Mouse (Mus musculus) embryonic facial prominence, embryonic 11.5 days (tissue): ENCODE measurements around the gene Tnni3k. TPM values are rescaled to one million over a fixed set of nuclear protein-coding genes. Genes with fewer than 3 reads are reported as not detected.

Source experiments
- ATAC-seq: fragments of 200-750 bp; cut with Nextera tagmentation; replicated peaks from 2 replicates; pipeline ENCODE4 v1.8.0; 2017; ENCODE audit warnings: low read depth; ENCODE audit not compliant: insufficient number of reproducible peaks, low FRiP score, low TSS enrichment
- DNase-seq: peaks from one replicate; pipeline ENCODE4 v3.0.0-alpha.2; 2015; ENCODE audit warnings: low spot score
- H3K27ac ChIP-seq: fragments of 300-500 bp; sonication (generic); replicated peaks from 2 replicates; pipeline ENCODE4 v1.5.1; 2014; ENCODE audit warnings: mild to moderate bottlenecking, low read depth, low read length, control low read depth
- H3K27me3 ChIP-seq: fragments of 300-500 bp; sonication (generic); 2 replicates; pipeline ENCODE4 v1.6.1; 2014; ENCODE audit warnings: mild to moderate bottlenecking, low read length, moderate library complexity, mixed read lengths; ENCODE audit not compliant: control insufficient read depth, insufficient read depth
- H3K36me3 ChIP-seq: fragments of 300-500 bp; sonication (generic); replicated peaks from 2 replicates; pipeline ENCODE4 v1.6.1; 2014; ENCODE audit warnings: low read depth, mild to moderate bottlenecking, low read length, moderate library complexity, mixed read lengths; ENCODE audit not compliant: control insufficient read depth, insufficient read depth
- H3K4me1 ChIP-seq: fragments of 300-500 bp; sonication (generic); 2 replicates; pipeline ENCODE4 v1.6.1; 2014; ENCODE audit warnings: low read length, mixed read lengths; ENCODE audit not compliant: control insufficient read depth, insufficient read depth
- H3K4me2 ChIP-seq: fragments of 300-500 bp; sonication (generic); 2 replicates; pipeline ENCODE4 v1.6.1; 2014; ENCODE audit warnings: low read depth, mild to moderate bottlenecking, control low read depth, low read length, moderate library complexity
- H3K4me3 ChIP-seq: fragments of 300-500 bp; sonication (generic); 2 replicates; pipeline ENCODE4 v1.5.1; 2014; ENCODE audit warnings: low read depth, low read length, control low read depth
- H3K9ac ChIP-seq: fragments of 300-500 bp; sonication (generic); replicated peaks from 2 replicates; pipeline ENCODE4 v1.6.1; 2014; ENCODE audit warnings: mild to moderate bottlenecking, control low read depth, low read length
- H3K9me3 ChIP-seq: fragments of 300-500 bp; sonication (generic); replicated peaks from 2 replicates; pipeline ENCODE4 v1.6.1; 2016; ENCODE audit warnings: mild to moderate bottlenecking, low read length, inconsistent platforms, mixed read lengths; ENCODE audit not compliant: control insufficient read depth
- WGBS: fragments of 180-500 bp; shearing (Covaris S2); extraction: QIAGEN DNeasy Blood & Tissue Kit; methylation state at CpG from one replicate; pipeline ENCODE4 v1.1.7; 2014; 5-methylcytosine and 5-hydroxymethylcytosine counted together
- polyA plus RNA-seq: library from polyadenylated mRNA; unstranded; fragments of >200 nt; fragmentation: Nextera tagmentation; extraction: Ambion mirVana; gene quantifications from 2 replicates; pipeline ENCODE4 v1.2.1, GENCODE M21; 2014

Gene Tnni3k
- polyA plus RNA-seq, 1 experiment from 2014 or later, result not detected

DNA sequence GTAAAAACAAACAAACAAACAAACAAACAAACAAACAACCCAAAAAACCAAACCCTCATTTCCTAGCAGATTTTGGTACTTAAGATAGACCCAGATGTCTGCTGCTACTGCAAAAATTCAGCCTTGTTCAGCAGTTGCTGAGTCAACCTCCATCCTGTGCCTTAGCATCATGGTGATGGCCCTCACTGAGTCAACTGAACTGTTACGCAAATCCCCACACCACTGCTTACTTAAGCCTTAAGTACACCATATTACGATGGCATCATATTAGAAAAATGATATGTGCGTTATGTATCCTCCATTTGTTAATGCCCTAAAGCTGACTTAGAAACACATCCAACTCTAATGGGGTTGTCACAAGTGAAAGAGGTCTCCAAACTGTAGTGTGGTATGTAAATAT is 300.0 kb downstream of the Tnni3k start:
- WGBS, result 95% methylated on average over 3 of the region's 3 CpGs
- Histone ChIP-seq H3K9me3 (no peaks in the 10 kb centered on the region), H3K4me1 (no peaks in the 10 kb centered on the region), H3K4me3 (no peak overlapping the region), H3K27me3 (no peaks in the 10 kb centered on the region), H3K36me3 (no peaks in the 10 kb centered on the region), H3K9ac (no peak overlapping the region), H3K27ac (no peak overlapping the region), H3K4me2 (no peak overlapping the region)
- ATAC-seq, result no peak
- DNase-seq, result no peak

DNA sequence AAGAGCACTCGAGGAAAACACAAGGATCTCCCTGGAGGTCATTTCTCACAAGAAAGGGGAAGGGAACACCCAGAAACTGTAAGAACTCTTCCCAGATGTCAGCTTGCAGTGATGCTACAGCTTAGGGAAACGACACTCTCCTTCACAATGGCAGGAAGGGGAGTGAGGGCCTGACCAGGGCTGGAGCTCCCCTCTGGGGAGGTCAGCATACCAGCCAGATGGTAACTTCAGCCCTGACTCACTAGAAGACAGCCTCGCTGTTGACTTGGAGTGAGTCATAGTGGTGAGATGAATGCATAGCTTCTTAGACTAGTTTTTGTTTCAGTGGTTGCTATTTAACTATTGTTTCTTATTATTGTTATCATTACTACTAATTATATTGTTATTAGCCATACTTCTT is 300.7 kb downstream of the Tnni3k start:
- ATAC-seq (no peak), DNase-seq (no peak)
- WGBS, result 28% methylated on average over 3 of the region's 3 CpGs
- Histone ChIP-seq H3K36me3 (no peaks in the 10 kb centered on the region), H3K27me3 (no peaks in the 10 kb centered on the region), H3K4me1 (no peaks in the 10 kb centered on the region), H3K4me3 (no peak overlapping the region), H3K4me2 (no peak overlapping the region), H3K9me3 (no peaks in the 10 kb centered on the region), H3K9ac (no peak overlapping the region), H3K27ac (no peak overlapping the region)

DNA sequence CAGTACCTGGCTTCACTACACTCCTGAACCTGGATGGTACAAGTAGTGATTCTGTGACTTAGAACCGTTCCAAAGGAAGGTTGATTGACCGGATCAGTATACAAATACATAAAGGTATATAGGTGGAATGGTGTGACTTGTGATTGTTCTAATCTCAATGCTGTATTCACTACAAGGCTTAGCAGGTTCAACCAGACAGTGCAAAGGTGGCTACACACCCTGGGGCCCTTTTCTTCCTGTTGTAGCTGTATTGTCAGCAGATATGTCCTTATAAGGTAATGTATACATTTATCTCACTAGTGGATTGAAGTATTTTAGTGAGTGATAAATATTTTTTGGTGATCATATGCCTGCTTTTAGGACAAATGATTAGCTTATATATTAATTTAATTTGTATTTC is 310.9 kb downstream of the Tnni3k start:
- H3K9me3 ChIP-seq, result no peaks in the 10 kb centered on the region
- no peak overlapping the region for H3K4me3 ChIP-seq
- no peak overlapping the region for H3K9ac ChIP-seq
- H3K4me1 ChIP-seq, result no peaks in the 10 kb centered on the region
- H3K27me3 ChIP-seq, result no peaks in the 10 kb centered on the region
- no peak for ATAC-seq
- WGBS, result 92% methylated on average over 2 of the region's 2 CpGs
- no peak overlapping the region for H3K27ac ChIP-seq
- DNase-seq, result no peak
- no peak overlapping the region for H3K4me2 ChIP-seq
- no peaks in the 10 kb centered on the region for H3K36me3 ChIP-seq

DNA sequence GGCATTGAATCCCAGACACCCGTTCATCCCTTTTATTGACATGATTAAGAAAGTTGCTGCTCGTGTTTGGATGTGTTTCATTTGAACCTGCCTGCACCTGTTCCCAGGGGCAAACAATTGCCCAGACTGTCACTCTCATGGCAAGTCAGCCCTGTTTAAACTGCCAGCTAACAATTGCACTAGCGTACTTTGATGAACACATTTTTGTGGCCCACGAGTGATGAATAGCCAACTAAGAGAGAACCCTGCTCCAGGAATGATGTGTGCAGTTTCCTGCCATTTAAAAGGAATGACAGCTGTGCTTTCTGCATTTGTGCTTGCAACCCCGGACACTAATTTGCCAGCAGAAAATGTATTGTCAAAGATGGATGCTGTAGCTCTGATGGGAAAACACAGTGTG is 312.3 kb downstream of the Tnni3k start:
- WGBS, result 70% methylated on average over 5 of the region's 5 CpGs
- H3K4me3 ChIP-seq, result no peak overlapping the region
- no peak overlapping the region for H3K9ac ChIP-seq
- no peak for ATAC-seq
- H3K4me2 ChIP-seq, result no peak overlapping the region
- no peaks in the 10 kb centered on the region for H3K27me3 ChIP-seq
- no peaks in the 10 kb centered on the region for H3K36me3 ChIP-seq
- no peaks in the 10 kb centered on the region for H3K9me3 ChIP-seq
- no peak for DNase-seq
- H3K27ac ChIP-seq, result no peak overlapping the region
- H3K4me1 ChIP-seq, result no peaks in the 10 kb centered on the region

DNA sequence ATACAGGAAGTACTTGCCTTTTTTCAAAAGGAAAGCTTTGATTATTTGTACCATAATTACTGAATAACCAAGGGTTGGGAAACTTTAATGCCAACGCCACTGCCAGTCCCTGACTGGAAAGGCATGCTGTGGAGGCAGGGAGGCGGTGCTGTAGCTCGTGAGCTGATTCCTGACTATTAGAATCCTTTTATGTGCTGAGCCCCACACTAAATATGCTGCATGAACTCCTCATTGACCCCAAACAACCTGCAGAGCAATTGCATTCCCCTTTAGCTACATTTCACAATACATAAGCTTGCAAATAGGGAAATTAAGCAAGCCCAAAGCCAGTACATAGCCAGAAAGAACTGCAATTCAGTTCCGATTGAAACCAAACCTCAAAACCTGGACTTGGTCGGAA is 313.7 kb downstream of the Tnni3k start:
- no peaks in the 10 kb centered on the region for H3K4me1 ChIP-seq
- DNase-seq (no peak), ATAC-seq (no peak)
- H3K9me3 ChIP-seq, result no peaks in the 10 kb centered on the region
- H3K27me3 ChIP-seq, result no peaks in the 10 kb centered on the region
- no peak overlapping the region for H3K4me2 ChIP-seq
- H3K36me3 ChIP-seq, result no peaks in the 10 kb centered on the region
- WGBS, result 59% methylated on average over 5 of the region's 5 CpGs
- H3K4me3 ChIP-seq, result no peak overlapping the region
- H3K27ac ChIP-seq, result no peak overlapping the region
- H3K9ac ChIP-seq, result no peak overlapping the region

Other genes starting within 250 kb of the Tnni3k start
- 20.9 and 21.7 TPM in 2 replicates for gene Fpgt, start 38.0 kb upstream of the Tnni3k start, polyA plus RNA-seq
- 0.89 and 1.0 TPM in 2 replicates for gene Lrriq3, start 38.0 kb upstream of the Tnni3k start, polyA plus RNA-seq